Mouse (Mus musculus): ENCODE measurements around the gene Gpatch3. TPM values are rescaled to one million over a fixed set of nuclear protein-coding genes. Genes with fewer than 3 reads are reported as not detected.

Gpatch3 gene
- polyA plus RNA-seq, 1 experiment from 2014 or later, result 6.2 TPM

GRCm38 (mm10) chr4:133596084-133596483, 21.5 kb downstream of the Gpatch3 start:
- H3K9ac ChIP-seq, result no peak overlapping the region
- H3K4me2 ChIP-seq, result no peak overlapping the region
- H3K4me1 ChIP-seq, result peaks cover 12% of the 10 kb centered on the region; the same call in 1 of the 2 replicates
- no peak overlapping the region for H3K4me3 ChIP-seq (replicated peaks)
- H3K27me3 ChIP-seq (replicated peaks), result peaks cover 5% of the 10 kb centered on the region
- no peak overlapping the region for H3K27ac ChIP-seq
- H3K9me3 ChIP-seq, result no peaks in the 10 kb centered on the region
- ATAC-seq (ENCODE audit: insufficient read depth, low FRiP score, low read depth), result no peak
- 76% methylated on average over 6 of the region's 6 CpGs for WGBS
- peaks cover 2% of the 10 kb centered on the region; the same call in 1 of the 2 replicates for H3K36me3 ChIP-seq

GRCm38 (mm10) chr4:133598616-133599015, 24.1 kb downstream of the Gpatch3 start:
- Histone ChIP-seq H3K4me3 (replicated peaks) (peak overlapping the region; percentile 54; the same call in 1 of the 2 replicates), H3K27ac (peak overlapping the region; percentile 90), H3K27me3 (replicated peaks) (peaks cover 15% of the 10 kb centered on the region), H3K4me2 (peak overlapping the region; percentile 78), H3K9me3 (no peaks in the 10 kb centered on the region), H3K36me3 (no peaks in the 10 kb centered on the region), H3K9ac (no peak overlapping the region), H3K4me1 (peaks cover 15% of the 10 kb centered on the region)
- 32% methylated on average over 4 of the region's 4 CpGs for WGBS
- peak; percentile 27; the same call in 1 of the 2 replicates for ATAC-seq (ENCODE audit: insufficient read depth, low FRiP score, low read depth)

GRCm38 (mm10) chr4:133599116-133599515, 24.6 kb downstream of the Gpatch3 start:
- H3K4me2 ChIP-seq, result peak overlapping the region; percentile 78
- WGBS, result 17% methylated on average over 7 of the region's 7 CpGs
- H3K9ac ChIP-seq, result no peak overlapping the region; the same call in 1 of the 2 replicates
- H3K4me1 ChIP-seq, result peaks cover 15% of the 10 kb centered on the region
- no peaks in the 10 kb centered on the region for H3K9me3 ChIP-seq
- peak overlapping the region; percentile 90 for H3K27ac ChIP-seq
- H3K27me3 ChIP-seq (replicated peaks), result peaks cover 15% of the 10 kb centered on the region
- no peak for ATAC-seq (ENCODE audit: insufficient read depth, low FRiP score, low read depth)
- peak overlapping the region; percentile 54 for H3K4me3 ChIP-seq (replicated peaks)
- H3K36me3 ChIP-seq, result no peaks in the 10 kb centered on the region

GRCm38 (mm10) chr4:133599571-133600073, 25.1 kb downstream of the Gpatch3 start:
- Histone ChIP-seq H3K4me2 (peak overlapping the region; percentile 78), H3K27me3 (replicated peaks) (peaks cover 15% of the 10 kb centered on the region), H3K27ac (peak overlapping the region; percentile 90), H3K4me1 (peaks cover 15% of the 10 kb centered on the region), H3K36me3 (no peaks in the 10 kb centered on the region), H3K9ac (peak overlapping the region; percentile 44; the same call in 1 of the 2 replicates), H3K9me3 (no peaks in the 10 kb centered on the region), H3K4me3 (replicated peaks) (peak overlapping the region; percentile 54)
- WGBS, result under 1% methylated on average over 50 of the region's 50 CpGs
- peak; percentile 93 for ATAC-seq (ENCODE audit: insufficient read depth, low FRiP score, low read depth)

- peaks cover 15% of the 10 kb centered on the region for H3K4me1 ChIP-seq
- ATAC-seq (ENCODE audit: insufficient read depth, low FRiP score, low read depth), result no peak
- peak overlapping the region; percentile 54 for H3K4me3 ChIP-seq (replicated peaks)
- no peaks in the 10 kb centered on the region for H3K36me3 ChIP-seq
- no peaks in the 10 kb centered on the region for H3K9me3 ChIP-seq
- H3K9ac ChIP-seq, result peak overlapping the region; percentile 44; the same call in 1 of the 2 replicates
- H3K27me3 ChIP-seq (replicated peaks), result peaks cover 15% of the 10 kb centered on the region
- H3K27ac ChIP-seq, result peak overlapping the region; percentile 87
- H3K4me2 ChIP-seq, result peak overlapping the region; percentile 78
- 14% methylated on average over 9 of the region's 9 CpGs for whole genome bisulfite sequencing
These were observed 25.8 kb downstream of the Gpatch3 start for GRCm38 (mm10) chr4:133600306-133600705.

- 3% methylated on average over 16 of the region's 16 CpGs for WGBS
- Histone ChIP-seq H3K4me3 (replicated peaks) (peak within 1 kb of the TSS; percentile 38), H3K27me3 (replicated peaks) (peaks cover 15% of the 10 kb centered on the region), H3K4me2 (peak within 1 kb of the TSS; percentile 44), H3K9ac (0 out of 2 replicates have a peak within 1 kb of the TSS, but pooled peaks have one; percentile 22), H3K36me3 (no peaks in the 10 kb centered on the region), H3K9me3 (no peaks in the 10 kb centered on the region), H3K4me1 (peaks cover 23% of the 10 kb centered on the region), H3K27ac (peak within 1 kb of the TSS; percentile 81)
- peak; percentile 67 for ATAC-seq (ENCODE audit: insufficient read depth, low FRiP score, low read depth)
These were observed 27.2 kb downstream of the Gpatch3 start, which contains the start of gene Sfn for GRCm38 (mm10) chr4:133601721-133602218. TSS of gene Sfn (minus strand) at chr4:133602168.

GRCm38 (mm10) chr4:133603056-133603455, 28.5 kb downstream of the Gpatch3 start:
- Histone ChIP-seq H3K9me3 (no peaks in the 10 kb centered on the region), H3K4me1 (peaks cover 27% of the 10 kb centered on the region), H3K36me3 (no peaks in the 10 kb centered on the region), H3K9ac (no peak overlapping the region), H3K4me2 (no peak overlapping the region), H3K4me3 (replicated peaks) (no peak overlapping the region), H3K27ac (peak overlapping the region; percentile 81), H3K27me3 (replicated peaks) (peaks cover 15% of the 10 kb centered on the region)
- 82% methylated on average over 5 of the region's 5 CpGs for WGBS
- no peak for ATAC-seq (ENCODE audit: insufficient read depth, low FRiP score, low read depth)

GRCm38 (mm10) chr4:133604175-133604574, 29.6 kb downstream of the Gpatch3 start:
- H3K4me1 ChIP-seq, result peaks cover 21% of the 10 kb centered on the region
- no peak for ATAC-seq (ENCODE audit: insufficient read depth, low FRiP score, low read depth)
- peak overlapping the region; percentile 61; the same call in 1 of the 2 replicates for H3K27ac ChIP-seq
- H3K4me2 ChIP-seq, result no peak overlapping the region
- H3K4me3 ChIP-seq (replicated peaks), result no peak overlapping the region
- no peaks in the 10 kb centered on the region for H3K9me3 ChIP-seq
- WGBS, result 81% methylated on average over 7 of the region's 7 CpGs
- H3K36me3 ChIP-seq, result peaks cover 6% of the 10 kb centered on the region; the same call in 1 of the 2 replicates
- H3K27me3 ChIP-seq (replicated peaks), result peaks cover 15% of the 10 kb centered on the region
- H3K9ac ChIP-seq, result no peak overlapping the region

GRCm38 (mm10) chr4:133604856-133605255, 30.3 kb downstream of the Gpatch3 start:
- peak overlapping the region; percentile 85 for H3K27ac ChIP-seq
- no peak for ATAC-seq (ENCODE audit: insufficient read depth, low FRiP score, low read depth)

GRCm38 (mm10) chr4:133605330-133605729, 30.8 kb downstream of the Gpatch3 start:
- no peak overlapping the region for H3K9ac ChIP-seq
- peaks cover 6% of the 10 kb centered on the region; the same call in 1 of the 2 replicates for H3K36me3 ChIP-seq
- H3K4me2 ChIP-seq, result peak overlapping the region; percentile 10; the same call in 1 of the 2 replicates
- H3K4me3 ChIP-seq (replicated peaks), result no peak overlapping the region
- 56% methylated on average over 9 of the region's 9 CpGs for WGBS
- H3K4me1 ChIP-seq, result peaks cover 18% of the 10 kb centered on the region
- peak overlapping the region; percentile 85 for H3K27ac ChIP-seq
- H3K9me3 ChIP-seq, result no peaks in the 10 kb centered on the region
- peak; percentile 56 for ATAC-seq (ENCODE audit: insufficient read depth, low FRiP score, low read depth)
- peaks cover 10% of the 10 kb centered on the region for H3K27me3 ChIP-seq (replicated peaks)

More at GRCm38 (mm10) chr4:133604856-133605255, 30.3 kb downstream of the Gpatch3 start:
- peaks cover 18% of the 10 kb centered on the region for H3K4me1 ChIP-seq
- peaks cover 15% of the 10 kb centered on the region for H3K27me3 ChIP-seq (replicated peaks)
- no peak overlapping the region for H3K9ac ChIP-seq
- 58% methylated on average over 6 of the region's 6 CpGs for WGBS
- peaks cover 6% of the 10 kb centered on the region; the same call in 1 of the 2 replicates for H3K36me3 ChIP-seq
- H3K4me2 ChIP-seq, result no peak overlapping the region; the same call in 1 of the 2 replicates
- H3K9me3 ChIP-seq, result no peaks in the 10 kb centered on the region
- H3K4me3 ChIP-seq (replicated peaks), result no peak overlapping the region

- Histone ChIP-seq H3K9ac (no peak overlapping the region), H3K27ac (peak overlapping the region; percentile 85), H3K36me3 (peaks cover 11% of the 10 kb centered on the region), H3K27me3 (replicated peaks) (peaks cover 2% of the 10 kb centered on the region; the same call in 1 of the 2 replicates), H3K4me3 (replicated peaks) (no peak overlapping the region), H3K4me2 (no peak overlapping the region), H3K4me1 (peaks cover 13% of the 10 kb centered on the region), H3K9me3 (no peaks in the 10 kb centered on the region)
- ATAC-seq (ENCODE audit: insufficient read depth, low FRiP score, low read depth), result no peak
- WGBS, result 63% methylated on average over 10 of the region's 10 CpGs
These were observed 32.7 kb downstream of the Gpatch3 start for GRCm38 (mm10) chr4:133607284-133607683.

- no peak overlapping the region for H3K4me2 ChIP-seq
- ATAC-seq (ENCODE audit: insufficient read depth, low FRiP score, low read depth), result peak; percentile 37; the same call in 1 of the 2 replicates
- H3K9ac ChIP-seq, result no peak overlapping the region
- H3K27ac ChIP-seq, result no peak overlapping the region
- no peaks in the 10 kb centered on the region for H3K9me3 ChIP-seq
- peaks cover 11% of the 10 kb centered on the region for H3K4me1 ChIP-seq
- no peaks in the 10 kb centered on the region for H3K27me3 ChIP-seq (replicated peaks)
- no peak overlapping the region for H3K4me3 ChIP-seq (replicated peaks)
- 14% methylated on average over 6 of the region's 6 CpGs for WGBS
- H3K36me3 ChIP-seq, result peaks cover 19% of the 10 kb centered on the region
These were observed 35.2 kb downstream of the Gpatch3 start for GRCm38 (mm10) chr4:133609719-133610118.

Data from stomach, embryonic 15.5 days (tissue).